Mouse (Mus musculus) adrenal gland, postnatal 10 days (tissue): ENCODE data around the gene L3mbtl3. TPM values are rescaled to one million over a fixed set of nuclear protein-coding genes. Genes with fewer than 3 reads are reported as not detected.

Source experiments
- DNase-seq: peaks from one replicate; pipeline ENCODE4 v3.0.0; 2021; ENCODE audit warnings: mixed read lengths
- total RNA-seq, 2 experiments: library from RNA; stranded (reverse); gene quantifications; 2 replicates each; pipeline ENCODE4 v1.2.3; 2021

L3mbtl3 gene
- total RNA-seq, 2 experiments from 2014 or later: 13.8 to 17.5 TPM

- no peak for DNase-seq
Measured at GRCm38 (mm10) chr10:26337896-26338503, 37.8 kb downstream of the L3mbtl3 start.

- DNase-seq: no peak
Measured at GRCm38 (mm10) chr10:26333966-26334365, 41.8 kb downstream of the L3mbtl3 start.

- no peak for DNase-seq
Measured at GRCm38 (mm10) chr10:26332781-26333180, 43.0 kb downstream of the L3mbtl3 start.

GRCm38 (mm10) chr10:26328843-26329242 lies 46.9 kb downstream of the L3mbtl3 start:
- DNase-seq: no peak

- DNase-seq: no peak
Measured at GRCm38 (mm10) chr10:26327691-26328542, 47.9 kb downstream of the L3mbtl3 start.

GRCm38 (mm10) chr10:26327291-26327690 lies 48.5 kb downstream of the L3mbtl3 start:
- DNase-seq: no peak

GRCm38 (mm10) chr10:26325320-26325719 lies 50.5 kb downstream of the L3mbtl3 start:
- DNase-seq: no peak

DNA sequence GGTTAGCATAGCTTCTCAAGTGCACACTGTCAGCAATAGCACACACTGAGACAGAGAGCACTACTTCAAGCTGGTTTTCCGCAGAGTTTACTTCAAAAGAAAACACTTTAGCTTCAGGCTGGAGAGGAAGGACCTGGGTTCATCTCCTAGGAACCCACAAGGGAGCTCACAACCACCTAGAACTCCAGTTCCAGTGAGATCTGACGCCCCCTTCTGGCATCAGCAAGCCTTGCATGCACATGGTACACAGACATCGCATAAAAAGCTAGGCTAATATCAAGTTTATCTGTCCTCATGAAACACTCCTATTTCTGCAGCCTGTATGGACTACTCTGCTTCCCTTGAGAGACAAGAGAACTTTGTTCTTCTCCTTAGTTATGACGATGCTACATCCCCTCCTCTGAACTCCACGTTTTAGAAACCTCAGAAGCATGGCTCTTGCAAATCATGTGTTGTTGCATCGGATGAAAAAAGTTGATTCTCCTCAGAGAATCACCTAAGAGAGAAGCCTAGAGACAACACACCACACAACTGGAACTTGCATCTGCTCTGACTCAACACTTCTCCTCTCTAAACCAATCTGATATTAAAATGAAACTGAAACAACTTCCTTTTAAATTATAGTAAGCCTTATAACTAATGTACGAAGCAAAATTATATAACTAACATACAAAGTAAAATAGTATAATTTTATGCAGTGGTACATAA lies 53.3 kb downstream of the L3mbtl3 start:
- no peak for DNase-seq

GRCm38 (mm10) chr10:26320679-26321078 lies 55.1 kb downstream of the L3mbtl3 start:
- DNase-seq: no peak

- no peak for DNase-seq
Measured at GRCm38 (mm10) chr10:26314327-26314726, 61.4 kb downstream of the L3mbtl3 start.

DNA sequence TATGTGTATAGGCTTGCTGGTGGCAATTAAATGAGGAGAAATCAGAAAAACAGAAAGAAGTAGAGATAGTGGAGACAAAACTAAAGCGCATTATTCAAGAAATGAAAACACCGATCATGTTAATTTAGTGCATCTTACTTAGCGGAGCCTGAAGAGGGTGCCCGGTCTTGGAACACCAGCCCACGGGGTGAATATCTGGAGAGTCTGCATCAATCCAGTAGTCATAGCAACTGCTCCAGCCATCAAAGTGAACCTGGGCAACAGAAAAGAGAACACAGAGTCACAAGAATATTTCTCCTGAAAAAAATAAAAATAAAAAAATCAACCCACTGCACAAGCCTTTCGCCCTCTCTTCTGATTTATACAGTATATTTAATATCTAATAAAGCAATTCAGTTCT lies 72.3 kb downstream of the L3mbtl3 start:
- DNase-seq: no peak

GRCm38 (mm10) chr10:26302336-26302735 lies 73.4 kb downstream of the L3mbtl3 start:
- DNase-seq: no peak

- DNase-seq: peak; percentile 13
Measured at GRCm38 (mm10) chr10:26297626-26298025, 78.1 kb downstream of the L3mbtl3 start.

DNA sequence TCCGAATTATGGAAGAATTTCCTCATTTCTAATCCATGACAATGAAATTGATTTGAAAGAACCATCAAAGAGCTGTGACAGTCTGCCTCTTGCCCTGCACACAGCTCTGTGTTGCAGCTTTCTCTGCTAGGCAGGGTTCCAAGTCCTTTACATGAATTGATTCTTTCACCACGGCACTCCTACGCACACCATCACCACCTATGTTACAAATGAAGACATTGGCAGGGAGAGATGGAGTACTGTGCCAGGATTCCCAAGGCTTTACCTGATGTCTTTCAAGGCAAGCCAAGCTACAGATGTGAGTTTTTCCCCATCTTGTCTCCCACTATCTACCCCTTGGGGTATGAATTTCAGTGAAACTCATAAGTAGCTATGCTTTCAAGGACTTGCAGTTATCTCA lies 78.6 kb downstream of the L3mbtl3 start:
- no peak for DNase-seq

DNA sequence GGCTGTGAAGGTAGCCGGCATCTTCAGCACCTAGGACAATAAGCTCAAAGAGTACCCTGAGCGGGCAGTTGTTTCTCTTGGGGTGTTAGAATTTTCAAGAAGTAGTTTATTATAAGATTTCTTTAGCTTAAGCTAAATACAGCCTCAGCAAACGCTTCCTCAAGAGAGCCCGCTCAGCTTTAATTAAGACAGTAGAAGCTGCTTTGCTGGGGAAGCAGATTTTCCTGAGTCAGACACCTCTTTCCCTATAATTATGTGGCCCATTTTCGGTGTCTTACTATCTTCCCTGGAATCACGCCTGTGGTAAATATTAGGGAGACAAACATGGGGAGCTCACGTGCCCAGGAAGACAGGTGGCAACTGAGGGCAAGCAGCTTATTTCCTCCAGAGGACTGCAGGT lies 88.6 kb downstream of the L3mbtl3 start:
- no peak for DNase-seq

- no peak for DNase-seq
Measured at GRCm38 (mm10) chr10:26280009-26280408, 95.8 kb downstream of the L3mbtl3 start.

GRCm38 (mm10) chr10:26275414-26275813 lies 100.4 kb downstream of the L3mbtl3 start:
- no peak for DNase-seq

DNA sequence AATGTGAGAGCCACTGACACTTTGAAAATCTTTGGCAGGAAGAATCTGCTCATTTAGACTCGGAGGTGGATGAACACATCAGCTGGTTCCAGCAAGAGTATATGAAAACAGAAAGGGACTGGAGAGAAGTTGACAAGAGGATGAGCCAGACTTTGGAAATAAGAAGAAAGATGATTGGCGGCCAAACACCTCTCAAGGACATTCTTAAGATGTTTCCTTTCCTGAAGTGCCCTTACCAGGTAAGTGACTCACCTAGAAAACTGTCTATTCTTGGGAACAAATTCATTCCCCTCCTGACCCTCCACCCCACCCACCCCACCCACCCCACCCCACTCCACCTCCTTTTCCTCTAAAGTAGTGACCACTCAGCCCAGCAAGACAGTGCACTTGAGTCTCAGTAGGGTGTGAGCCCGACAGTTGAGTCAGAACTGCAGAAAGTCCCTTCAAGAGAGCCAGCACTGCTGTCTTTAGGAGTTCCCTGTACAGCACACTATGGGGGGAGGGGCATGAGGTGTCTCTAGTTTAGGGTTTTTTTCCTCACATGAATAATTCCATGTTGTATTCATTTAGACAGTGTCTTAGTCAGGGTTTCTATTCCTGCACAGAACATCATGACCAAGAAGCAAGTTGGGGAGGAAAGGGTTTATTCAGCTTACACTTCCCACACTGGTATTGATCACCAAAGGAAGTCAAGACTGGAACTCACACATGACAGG lies 111.9 kb downstream of the L3mbtl3 start:
- no peak for DNase-seq

- DNase-seq: no peak
Measured at GRCm38 (mm10) chr10:26259908-26260307, 115.9 kb downstream of the L3mbtl3 start.

DNA sequence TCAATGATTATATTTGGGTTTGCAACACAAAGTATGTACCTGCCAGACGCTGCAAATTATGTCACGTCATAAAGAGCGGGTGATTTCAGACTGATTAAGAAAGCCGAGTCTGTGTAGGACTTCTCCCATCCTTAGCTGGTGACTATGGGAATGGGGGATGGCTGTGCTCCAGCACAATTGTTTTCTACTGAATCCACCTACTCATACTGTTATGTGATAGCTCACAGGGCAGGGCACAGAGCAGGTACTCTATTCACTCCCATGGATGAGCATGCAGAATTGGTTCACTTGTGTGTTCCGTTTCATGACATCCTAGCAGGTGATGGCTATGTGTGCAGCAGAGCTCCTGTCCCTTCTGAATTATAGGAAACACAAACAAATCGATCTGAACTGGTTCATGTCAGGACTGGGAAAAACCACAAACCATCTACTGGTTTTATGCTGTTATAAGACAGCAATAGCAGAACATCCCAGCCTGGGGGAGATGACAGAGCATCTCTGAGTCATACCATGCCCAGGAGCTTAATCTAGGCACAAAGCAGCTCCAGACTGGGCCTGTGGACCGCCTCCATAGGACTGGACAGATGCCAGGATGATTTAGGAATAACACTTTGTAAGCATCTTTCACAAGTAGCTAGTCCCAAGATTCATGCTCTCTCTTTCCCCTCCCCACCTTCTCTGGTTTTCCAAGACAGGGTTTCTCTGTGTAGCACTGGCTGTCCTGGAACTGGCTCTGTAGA lies 126.2 kb downstream of the L3mbtl3 start:
- no peak for DNase-seq

- DNase-seq: no peak
Measured at GRCm38 (mm10) chr10:26244466-26244865, 131.3 kb downstream of the L3mbtl3 start.

DNA sequence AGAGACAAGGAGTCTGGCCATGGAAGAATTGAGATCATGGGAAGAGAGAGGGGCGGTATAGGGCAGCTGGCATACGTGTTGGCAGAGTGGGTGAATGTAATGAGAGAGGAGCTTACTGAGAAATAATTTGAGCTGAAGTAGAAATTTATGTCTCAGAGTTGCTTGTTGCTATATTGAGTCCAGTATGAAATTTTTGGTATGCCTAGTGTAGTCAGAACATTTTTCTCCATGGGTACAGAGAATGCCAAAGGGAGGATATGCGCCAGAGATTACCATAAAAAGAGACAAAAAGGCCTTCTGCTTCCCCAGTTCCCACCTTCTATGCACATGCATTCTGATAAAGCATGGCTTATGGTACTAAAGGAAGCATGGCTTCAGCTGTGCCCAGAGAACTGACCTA lies 132.6 kb downstream of the L3mbtl3 start:
- no peak for DNase-seq
